Mouse (Mus musculus): ENCODE measurements around the gene Prkar1a. TPM values are rescaled to one million over a fixed set of nuclear protein-coding genes. Genes with fewer than 3 reads are reported as not detected.

Prkar1a gene
- polyA plus RNA-seq, 1 experiment from 2014 or later = 256 TPM

DNA sequence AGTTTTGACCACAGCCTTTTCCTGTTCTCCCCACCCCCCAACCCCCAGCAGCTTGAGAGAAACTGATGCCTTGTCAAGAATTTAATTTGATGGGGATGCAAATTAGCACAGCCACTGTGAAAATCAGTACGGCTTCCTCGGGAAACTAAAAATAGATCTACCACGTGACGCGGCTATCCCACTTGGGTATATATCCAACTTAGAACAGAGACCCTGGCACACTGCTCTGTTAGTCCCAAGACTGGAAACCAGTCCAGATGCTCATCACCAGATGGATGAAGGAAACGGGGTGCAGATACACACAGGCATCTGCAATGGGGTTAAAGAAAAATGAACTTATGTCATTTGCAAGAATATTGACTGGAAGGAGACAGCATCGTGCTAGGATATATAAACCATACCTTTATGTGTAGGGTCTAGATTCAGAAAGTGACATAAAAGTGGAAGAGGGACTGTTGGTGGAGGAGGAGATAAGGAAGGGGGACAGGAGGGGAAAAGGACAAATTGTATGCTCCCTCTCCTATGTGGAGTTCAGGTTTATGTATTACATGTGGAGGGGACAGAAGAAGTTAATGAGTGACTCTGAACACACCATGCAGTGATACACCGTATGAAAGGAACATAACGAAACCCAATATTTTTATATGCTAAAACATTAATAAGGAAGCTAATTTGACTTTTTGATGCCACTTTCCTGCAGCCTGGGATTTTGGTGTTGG is 56.3 kb downstream of the Prkar1a start:
- Histone ChIP-seq H3K4me3 (ENCODE audit: low read length) (0 out of 2 replicates have a peak overlapping the region, but pooled peaks have one; percentile 14), H3K36me3 (ENCODE audit: control insufficient read depth, insufficient read depth, low read length) (no peaks in the 10 kb centered on the region), H3K27ac (ENCODE audit: low read length) (peak overlapping the region; percentile 86), H3K9ac (ENCODE audit: low read depth, low read length) (no peak overlapping the region), H3K4me2 (ENCODE audit: low read depth, low read length) (peak overlapping the region; percentile 5), H3K9me3 (ENCODE audit: control insufficient read depth, low read length) (no peaks in the 10 kb centered on the region), H3K4me1 (ENCODE audit: control insufficient read depth, insufficient read depth, low read length) (peaks cover 12% of the 10 kb centered on the region), H3K27me3 (replicated peaks; ENCODE audit: control insufficient read depth, insufficient read depth, low read length) (no peaks in the 10 kb centered on the region)
- WGBS = 68% methylated on average over 9 of the region's 9 CpGs
- peak; percentile 94 for ATAC-seq

DNA sequence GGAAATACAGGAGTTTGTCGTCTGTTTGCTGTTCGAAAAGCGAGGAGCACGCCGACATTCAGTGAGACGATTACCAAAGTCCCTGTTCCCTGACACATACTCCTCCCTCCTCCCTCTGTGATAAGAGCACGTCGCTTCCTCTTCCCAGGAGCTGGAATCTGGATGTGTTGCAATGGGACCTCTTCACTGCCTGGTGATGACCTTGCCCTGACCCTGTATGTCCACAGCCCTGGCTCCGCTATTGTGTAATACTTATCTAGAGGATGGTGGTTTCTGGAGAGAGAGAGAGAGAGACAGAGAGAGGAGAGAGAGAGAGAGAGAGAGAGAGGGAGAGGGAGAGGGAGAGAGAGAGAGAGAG is 56.8 kb downstream of the Prkar1a start:
- Histone ChIP-seq H3K4me2 (ENCODE audit: low read depth, low read length) (peak overlapping the region; percentile 5), H3K27me3 (replicated peaks; ENCODE audit: control insufficient read depth, insufficient read depth, low read length) (no peaks in the 10 kb centered on the region), H3K4me3 (ENCODE audit: low read length) (0 out of 2 replicates have a peak overlapping the region, but pooled peaks have one; percentile 14), H3K27ac (ENCODE audit: low read length) (peak overlapping the region; percentile 86), H3K9ac (ENCODE audit: low read depth, low read length) (no peak overlapping the region), H3K4me1 (ENCODE audit: control insufficient read depth, insufficient read depth, low read length) (peaks cover 12% of the 10 kb centered on the region), H3K9me3 (ENCODE audit: control insufficient read depth, low read length) (no peaks in the 10 kb centered on the region), H3K36me3 (ENCODE audit: control insufficient read depth, insufficient read depth, low read length) (no peaks in the 10 kb centered on the region)
- 45% methylated on average over 9 of the region's 9 CpGs for WGBS
- ATAC-seq = peak; percentile 97

DNA sequence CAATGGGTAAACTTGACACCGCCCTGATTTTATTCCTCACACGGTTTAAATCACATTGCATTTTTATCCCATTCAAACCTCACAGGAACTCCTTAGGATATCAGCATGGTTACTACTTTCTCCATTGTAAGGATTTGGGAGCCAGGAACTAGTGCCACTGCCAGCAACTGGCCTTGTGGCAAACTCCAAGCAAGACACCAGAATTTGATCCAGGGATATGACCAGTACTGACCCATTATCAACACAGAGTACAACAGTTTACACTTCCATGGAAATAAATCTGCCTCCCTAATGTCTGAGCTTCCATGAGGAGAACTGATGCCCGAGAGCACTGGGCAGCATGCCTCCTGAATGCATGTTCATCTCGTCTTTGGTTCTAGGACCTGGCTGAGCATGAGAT is 57.4 kb downstream of the Prkar1a start:
- WGBS = 58% methylated on average over 4 of the region's 4 CpGs
- Histone ChIP-seq H3K4me3 (ENCODE audit: low read length) (no peak overlapping the region), H3K4me1 (ENCODE audit: control insufficient read depth, insufficient read depth, low read length) (peaks cover 12% of the 10 kb centered on the region; the same call in 1 of the 2 replicates), H3K9me3 (ENCODE audit: control insufficient read depth, low read length) (no peaks in the 10 kb centered on the region), H3K4me2 (ENCODE audit: low read depth, low read length) (0 out of 2 replicates have a peak overlapping the region, but pooled peaks have one; percentile 2), H3K9ac (ENCODE audit: low read depth, low read length) (no peak overlapping the region), H3K27ac (ENCODE audit: low read length) (peak overlapping the region; percentile 66), H3K27me3 (replicated peaks; ENCODE audit: control insufficient read depth, insufficient read depth, low read length) (no peaks in the 10 kb centered on the region), H3K36me3 (ENCODE audit: control insufficient read depth, insufficient read depth, low read length) (no peaks in the 10 kb centered on the region)
- no peak for ATAC-seq

DNA sequence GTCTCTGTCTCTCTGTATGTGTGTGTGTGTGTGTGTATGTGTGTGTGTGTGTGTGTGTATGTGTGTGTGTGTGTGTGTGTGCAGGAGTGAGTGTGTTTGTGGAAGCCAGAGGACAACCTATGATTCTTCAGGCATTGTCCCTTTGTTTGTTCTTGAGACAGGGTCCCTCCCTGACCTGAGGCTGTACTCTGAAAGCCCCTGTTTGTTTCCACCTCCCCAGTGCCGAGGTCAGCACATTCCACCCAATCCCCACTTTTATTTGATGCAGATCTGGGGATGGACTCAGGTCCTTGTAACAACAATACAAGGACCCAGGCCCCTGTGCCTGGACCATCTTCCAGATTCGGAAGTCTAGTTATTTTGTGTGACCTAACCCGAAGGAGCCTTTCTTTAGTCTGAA is 58.2 kb downstream of the Prkar1a start:
- 71% methylated on average over 3 of the region's 3 CpGs for WGBS
- H3K9ac ChIP-seq (ENCODE audit: low read depth, low read length) = no peak overlapping the region
- peaks cover 9% of the 10 kb centered on the region; the same call in 1 of the 2 replicates for H3K4me1 ChIP-seq (ENCODE audit: control insufficient read depth, insufficient read depth, low read length)
- H3K9me3 ChIP-seq (ENCODE audit: control insufficient read depth, low read length) = no peaks in the 10 kb centered on the region
- no peak overlapping the region for H3K4me3 ChIP-seq (ENCODE audit: low read length)
- no peak for ATAC-seq
- no peak overlapping the region for H3K27ac ChIP-seq (ENCODE audit: low read length)
- H3K27me3 ChIP-seq (replicated peaks; ENCODE audit: control insufficient read depth, insufficient read depth, low read length) = no peaks in the 10 kb centered on the region
- no peaks in the 10 kb centered on the region for H3K36me3 ChIP-seq (ENCODE audit: control insufficient read depth, insufficient read depth, low read length)
- H3K4me2 ChIP-seq (ENCODE audit: low read depth, low read length) = no peak overlapping the region

DNA sequence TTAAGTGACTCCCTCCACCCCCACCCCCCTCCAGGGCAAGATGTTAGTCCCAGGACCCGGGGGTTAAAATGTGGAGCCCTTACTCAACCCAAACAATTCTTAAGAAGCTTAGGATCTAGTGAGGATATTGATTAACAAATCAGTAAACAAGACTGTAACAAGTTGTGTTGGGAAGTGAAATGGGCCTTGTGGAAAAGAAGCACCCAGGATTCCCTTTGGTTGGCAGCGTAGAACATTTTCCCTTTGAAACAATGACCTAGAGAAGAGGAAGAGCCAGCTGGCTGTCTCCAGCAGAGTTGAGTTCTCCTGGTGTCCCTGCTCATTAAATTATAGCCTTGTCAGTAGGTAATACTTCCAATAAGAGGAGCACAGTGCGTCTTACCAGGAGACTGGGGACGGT is 59.6 kb downstream of the Prkar1a start:
- WGBS = 86% methylated on average over 4 of the region's 4 CpGs
- Histone ChIP-seq H3K27ac (ENCODE audit: low read length) (no peak overlapping the region), H3K27me3 (replicated peaks; ENCODE audit: control insufficient read depth, insufficient read depth, low read length) (no peaks in the 10 kb centered on the region), H3K4me3 (ENCODE audit: low read length) (no peak overlapping the region), H3K9me3 (ENCODE audit: control insufficient read depth, low read length) (no peaks in the 10 kb centered on the region), H3K36me3 (ENCODE audit: control insufficient read depth, insufficient read depth, low read length) (no peaks in the 10 kb centered on the region), H3K9ac (ENCODE audit: low read depth, low read length) (no peak overlapping the region), H3K4me2 (ENCODE audit: low read depth, low read length) (no peak overlapping the region), H3K4me1 (ENCODE audit: control insufficient read depth, insufficient read depth, low read length) (0 out of 2 replicates have a peak, but pooled peaks cover 9% of the 10 kb centered on the region)
- no peak for ATAC-seq

DNA sequence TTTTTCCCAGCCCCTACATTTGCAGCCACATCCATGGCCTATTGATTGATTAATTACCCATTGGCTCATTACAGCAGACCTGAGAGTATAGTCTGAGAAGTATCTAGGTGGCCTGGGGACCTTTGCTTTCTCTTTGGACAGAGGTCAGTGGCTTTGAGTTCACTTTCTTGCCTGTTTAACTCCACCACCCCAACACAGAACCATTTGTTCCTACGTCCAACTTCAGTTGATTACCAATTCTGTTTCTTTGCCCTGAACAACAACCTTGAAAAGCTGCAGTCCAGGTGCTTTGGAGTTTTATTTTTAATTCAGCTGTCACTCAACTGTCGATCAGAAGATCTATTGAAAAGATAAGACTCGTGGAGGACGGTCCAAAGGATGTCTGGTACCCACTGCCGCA is 60.3 kb downstream of the Prkar1a start:
- no peak for ATAC-seq
- H3K4me3 ChIP-seq (ENCODE audit: low read length) = no peak overlapping the region
- H3K36me3 ChIP-seq (ENCODE audit: control insufficient read depth, insufficient read depth, low read length) = no peaks in the 10 kb centered on the region
- H3K9ac ChIP-seq (ENCODE audit: low read depth, low read length) = no peak overlapping the region
- 83% methylated on average over 5 of the region's 5 CpGs for WGBS
- no peaks in the 10 kb centered on the region for H3K27me3 ChIP-seq (replicated peaks; ENCODE audit: control insufficient read depth, insufficient read depth, low read length)
- no peak overlapping the region for H3K27ac ChIP-seq (ENCODE audit: low read length)
- H3K4me2 ChIP-seq (ENCODE audit: low read depth, low read length) = no peak overlapping the region
- 0 out of 2 replicates have a peak, but pooled peaks cover 5% of the 10 kb centered on the region for H3K4me1 ChIP-seq (ENCODE audit: control insufficient read depth, insufficient read depth, low read length)
- no peaks in the 10 kb centered on the region for H3K9me3 ChIP-seq (ENCODE audit: control insufficient read depth, low read length)

DNA sequence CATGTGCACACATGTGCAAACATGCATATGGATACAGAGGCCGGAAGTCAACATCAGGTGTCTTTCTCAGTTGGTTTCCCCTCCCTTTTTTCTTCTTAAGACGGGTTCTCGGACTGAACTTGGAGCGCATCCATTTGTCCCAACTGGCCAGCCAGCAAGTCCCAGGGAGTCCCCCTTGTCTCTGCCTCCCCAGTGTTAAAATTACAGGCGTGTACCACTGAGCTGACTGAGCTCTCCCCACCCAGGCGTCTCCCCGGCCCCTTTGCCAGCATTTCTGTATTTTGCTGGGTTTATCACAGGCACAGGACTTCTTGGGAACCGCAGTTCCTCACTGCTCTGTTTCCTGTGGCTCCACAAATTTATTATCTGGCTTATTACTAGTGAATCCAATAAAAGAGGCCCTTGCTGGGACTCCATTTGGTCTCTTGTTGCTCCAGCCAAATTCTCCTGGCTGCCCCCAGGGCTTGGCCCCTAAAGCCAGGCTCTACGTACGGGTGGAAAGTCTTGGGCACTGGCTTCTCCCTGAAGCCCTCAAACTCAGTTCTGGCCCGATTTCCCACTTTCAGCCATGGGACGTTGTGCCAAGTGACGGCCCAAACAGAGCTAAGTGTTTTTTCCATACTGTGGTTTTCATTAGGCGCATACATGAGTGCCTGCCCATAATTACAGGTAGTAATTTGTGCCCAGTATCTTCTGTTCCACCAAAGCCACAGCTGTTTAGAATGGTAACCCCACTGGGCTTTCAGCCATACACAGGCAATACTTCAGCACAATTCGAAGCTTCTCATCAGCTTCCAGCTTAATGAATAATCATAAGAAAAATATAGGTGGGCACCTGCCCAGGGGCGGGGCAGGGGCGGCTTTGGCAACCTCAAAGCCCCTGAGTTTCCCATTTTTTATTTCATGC is 65.4 kb downstream of the Prkar1a start:
- Histone ChIP-seq H3K4me1 (ENCODE audit: control insufficient read depth, insufficient read depth, low read length) (no peaks in the 10 kb centered on the region), H3K27ac (ENCODE audit: low read length) (no peak overlapping the region), H3K4me3 (ENCODE audit: low read length) (no peak overlapping the region), H3K36me3 (ENCODE audit: control insufficient read depth, insufficient read depth, low read length) (no peaks in the 10 kb centered on the region), H3K27me3 (replicated peaks; ENCODE audit: control insufficient read depth, insufficient read depth, low read length) (no peaks in the 10 kb centered on the region), H3K4me2 (ENCODE audit: low read depth, low read length) (no peak overlapping the region), H3K9ac (ENCODE audit: low read depth, low read length) (no peak overlapping the region), H3K9me3 (ENCODE audit: control insufficient read depth, low read length) (no peaks in the 10 kb centered on the region)
- 81% methylated on average over 17 of the region's 17 CpGs for WGBS
- no peak for ATAC-seq

DNA sequence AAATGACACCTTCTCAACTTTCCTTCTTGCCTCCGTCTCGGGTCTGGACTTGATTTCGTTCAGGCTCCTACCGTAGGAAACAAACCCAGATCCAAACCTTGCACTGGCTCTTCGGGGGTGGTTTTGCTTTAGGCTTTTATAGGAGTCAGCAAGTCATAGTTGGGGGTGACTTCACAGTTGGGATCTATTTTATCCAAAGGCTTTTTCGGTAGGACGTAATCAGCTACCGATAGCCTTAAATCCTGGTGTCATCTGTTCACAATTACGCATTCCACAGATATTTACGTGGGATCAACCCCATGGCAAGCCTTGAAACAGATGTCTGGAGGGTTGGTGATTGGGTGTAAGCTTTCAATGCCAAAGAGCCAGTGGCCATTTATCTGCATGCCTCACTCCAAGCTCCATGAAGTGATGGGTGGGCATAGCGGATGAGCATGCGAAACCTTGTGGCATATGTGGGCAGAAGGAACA is 66.1 kb downstream of the Prkar1a start:
- Histone ChIP-seq H3K4me2 (ENCODE audit: low read depth, low read length) (no peak overlapping the region), H3K27ac (ENCODE audit: low read length) (no peak overlapping the region), H3K9ac (ENCODE audit: low read depth, low read length) (no peak overlapping the region), H3K9me3 (ENCODE audit: control insufficient read depth, low read length) (no peaks in the 10 kb centered on the region), H3K27me3 (replicated peaks; ENCODE audit: control insufficient read depth, insufficient read depth, low read length) (no peaks in the 10 kb centered on the region), H3K36me3 (ENCODE audit: control insufficient read depth, insufficient read depth, low read length) (no peaks in the 10 kb centered on the region), H3K4me1 (ENCODE audit: control insufficient read depth, insufficient read depth, low read length) (no peaks in the 10 kb centered on the region), H3K4me3 (ENCODE audit: low read length) (no peak overlapping the region)
- 89% methylated on average over 12 of the region's 12 CpGs for WGBS
- ATAC-seq = no peak

DNA sequence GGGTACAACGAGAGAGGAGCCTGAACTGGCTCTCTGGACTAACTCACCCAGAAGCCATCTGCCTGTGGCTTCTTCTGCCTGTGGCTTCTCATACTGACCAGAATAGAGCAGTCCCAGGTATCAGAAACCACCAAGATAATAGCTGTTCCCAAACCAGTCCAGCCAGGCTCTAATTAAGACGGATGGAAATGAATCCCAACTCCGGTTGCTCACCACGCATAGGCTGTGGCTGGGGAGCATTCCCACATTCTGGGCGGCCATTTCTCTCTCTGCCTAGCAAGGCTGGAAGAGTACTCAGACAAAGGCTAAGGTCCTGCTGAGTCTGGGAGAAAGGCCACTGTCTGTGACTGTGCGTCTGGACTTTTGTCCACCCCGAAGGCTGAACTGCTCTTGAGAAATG is 67.8 kb downstream of the Prkar1a start:
- no peak for ATAC-seq
- H3K9ac ChIP-seq (ENCODE audit: low read depth, low read length) = no peak overlapping the region
- H3K27me3 ChIP-seq (replicated peaks; ENCODE audit: control insufficient read depth, insufficient read depth, low read length) = no peaks in the 10 kb centered on the region
- H3K9me3 ChIP-seq (ENCODE audit: control insufficient read depth, low read length) = no peaks in the 10 kb centered on the region
- no peaks in the 10 kb centered on the region for H3K36me3 ChIP-seq (ENCODE audit: control insufficient read depth, insufficient read depth, low read length)
- no peak overlapping the region for H3K4me2 ChIP-seq (ENCODE audit: low read depth, low read length)
- 77% methylated on average over 7 of the region's 7 CpGs for WGBS
- H3K4me1 ChIP-seq (ENCODE audit: control insufficient read depth, insufficient read depth, low read length) = peaks cover 4% of the 10 kb centered on the region
- no peak overlapping the region for H3K27ac ChIP-seq (ENCODE audit: low read length)
- no peak overlapping the region for H3K4me3 ChIP-seq (ENCODE audit: low read length)

Measured in intestine, embryonic 16.5 days (tissue).